Mouse (Mus musculus): ENCODE data around the gene Prnd. TPM values are rescaled to one million over a fixed set of nuclear protein-coding genes. Genes with fewer than 3 reads are reported as not detected.
A peak's percentile ranks its signal among the peaks of the same experiment; 100 is the strongest.

The Prnd gene
- 3.2 and 4.0 TPM in 2 replicates for polyA plus RNA-seq (2014; fragmentation: Nextera tagmentation; extraction: Ambion mirVana)

DNA sequence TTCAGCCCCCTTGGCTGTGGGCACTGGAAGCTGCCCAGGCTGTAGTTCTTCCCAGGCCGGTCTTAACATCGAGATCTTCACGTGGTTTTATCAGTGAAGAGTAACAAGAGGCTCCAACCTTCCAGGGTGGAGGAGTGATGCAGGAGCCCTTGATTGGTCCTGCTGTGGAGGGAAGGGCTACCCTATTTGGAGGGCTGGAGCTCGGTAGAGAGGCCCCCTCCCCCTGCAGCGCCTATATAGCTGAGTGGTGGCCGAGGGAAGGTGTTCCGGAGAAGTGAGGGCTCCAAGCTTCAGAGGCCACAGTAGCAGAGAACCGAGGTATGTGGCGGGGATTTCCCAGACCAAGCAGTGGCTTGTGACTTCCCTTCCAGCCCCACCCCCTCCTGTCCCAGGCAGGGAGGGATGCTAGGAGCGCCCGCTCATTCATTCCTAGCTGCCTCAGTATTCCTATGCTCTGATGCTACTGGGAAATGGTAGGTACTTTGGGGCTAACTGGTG is at the start of gene Prnd:
Gene Prnd, plus strand, starts transcription at position 264 of the 498 bp plus-strand sequence.
- no peak for ATAC-seq (replicated peaks; ENCODE audit: insufficient number of reproducible peaks, low FRiP score, low TSS enrichment)
- H3K4me3 ChIP-seq (ENCODE audit: low read depth, low read length) = no peak within 1 kb of the TSS
- H3K36me3 ChIP-seq (ENCODE audit: control insufficient read depth, insufficient read depth, low read length) = no peaks in the 10 kb centered on the region
- H3K4me1 ChIP-seq (ENCODE audit: control insufficient read depth, insufficient read depth, low read length) = peaks cover 3% of the 10 kb centered on the region; the same call in 1 of the 2 replicates
- peaks cover 7% of the 10 kb centered on the region; the same call in 1 of the 2 replicates for H3K27me3 ChIP-seq (ENCODE audit: control insufficient read depth, insufficient read depth, low read length)
- H3K27ac ChIP-seq (ENCODE audit: low read depth, low read length) = no peak within 1 kb of the TSS
- WGBS (ENCODE audit: insufficient replicate concordance) = 7% methylated on average over 11 of the region's 11 CpGs
- H3K4me2 ChIP-seq = peak within 1 kb of the TSS; percentile 9
- H3K9me3 ChIP-seq (replicated peaks; ENCODE audit: control insufficient read depth, low read length) = no peaks in the 10 kb centered on the region
- no peak within 1 kb of the TSS; the same call in 1 of the 2 replicates for H3K9ac ChIP-seq (ENCODE audit: low read depth, low read length)

DNA sequence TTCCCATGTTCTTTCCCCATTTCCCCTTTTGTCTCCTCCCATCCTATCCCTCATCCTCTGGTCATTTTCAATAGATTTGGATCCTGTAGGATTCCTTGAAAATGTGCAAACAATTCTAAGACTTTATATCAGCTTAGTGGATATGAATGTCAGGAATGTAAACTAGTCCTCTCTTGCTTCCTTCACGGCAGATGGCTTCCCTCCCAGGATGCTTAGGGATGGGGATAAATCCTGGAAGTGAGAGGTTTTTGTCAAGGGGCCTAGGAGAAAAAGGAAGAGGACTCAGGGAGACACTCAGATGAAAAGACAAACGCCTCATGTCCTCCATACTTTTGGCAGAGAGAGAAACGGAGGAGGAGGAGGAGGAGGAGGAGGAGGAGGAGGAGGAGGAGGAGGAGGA is 48.2 kb upstream of the Prnd start:
- no peaks in the 10 kb centered on the region for H3K27me3 ChIP-seq (ENCODE audit: control insufficient read depth, insufficient read depth, low read length)
- 12% methylated on average over 2 of the region's 3 CpGs for WGBS (ENCODE audit: insufficient replicate concordance)
- no peak overlapping the region for H3K9ac ChIP-seq (ENCODE audit: low read depth, low read length)
- H3K4me1 ChIP-seq (ENCODE audit: control insufficient read depth, insufficient read depth, low read length) = peaks cover 18% of the 10 kb centered on the region
- no peak overlapping the region for H3K4me2 ChIP-seq
- H3K27ac ChIP-seq (ENCODE audit: low read depth, low read length) = peak overlapping the region; percentile 78
- no peak for ATAC-seq (replicated peaks; ENCODE audit: insufficient number of reproducible peaks, low FRiP score, low TSS enrichment)
- no peaks in the 10 kb centered on the region for H3K36me3 ChIP-seq (ENCODE audit: control insufficient read depth, insufficient read depth, low read length)
- H3K4me3 ChIP-seq (ENCODE audit: low read depth, low read length) = no peak overlapping the region
- H3K9me3 ChIP-seq (replicated peaks; ENCODE audit: control insufficient read depth, low read length) = no peaks in the 10 kb centered on the region

DNA sequence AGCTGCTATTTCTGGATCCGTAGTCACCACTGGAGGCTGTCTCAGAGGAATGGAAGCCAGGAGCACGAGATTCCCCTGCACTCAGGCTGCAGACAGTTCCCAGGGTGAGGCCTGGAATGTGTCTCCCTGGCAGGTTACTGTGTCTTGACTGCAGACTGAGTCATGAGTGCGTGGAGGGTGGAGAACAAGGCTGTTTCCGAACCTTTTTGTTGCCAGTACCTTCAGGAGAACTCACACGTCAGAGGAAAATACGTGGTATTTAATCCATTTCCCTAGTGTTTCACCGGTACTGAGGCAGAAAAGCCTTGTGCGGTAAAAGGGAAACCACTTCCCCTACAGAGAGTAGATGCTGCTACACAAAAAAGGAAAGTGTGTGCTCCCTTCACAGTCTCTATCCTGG is 47.8 kb upstream of the Prnd start:
- Histone ChIP-seq H3K9me3 (replicated peaks; ENCODE audit: control insufficient read depth, low read length) (no peaks in the 10 kb centered on the region), H3K27ac (ENCODE audit: low read depth, low read length) (peak overlapping the region; percentile 78), H3K27me3 (ENCODE audit: control insufficient read depth, insufficient read depth, low read length) (no peaks in the 10 kb centered on the region), H3K4me3 (ENCODE audit: low read depth, low read length) (no peak overlapping the region), H3K4me2 (no peak overlapping the region), H3K9ac (ENCODE audit: low read depth, low read length) (no peak overlapping the region), H3K4me1 (ENCODE audit: control insufficient read depth, insufficient read depth, low read length) (peaks cover 18% of the 10 kb centered on the region), H3K36me3 (ENCODE audit: control insufficient read depth, insufficient read depth, low read length) (no peaks in the 10 kb centered on the region)
- peak; percentile 33; the same call in 1 of the 2 replicates for ATAC-seq (replicated peaks; ENCODE audit: insufficient number of reproducible peaks, low FRiP score, low TSS enrichment)
- WGBS (ENCODE audit: insufficient replicate concordance) = 17% methylated on average over 8 of the region's 8 CpGs

DNA sequence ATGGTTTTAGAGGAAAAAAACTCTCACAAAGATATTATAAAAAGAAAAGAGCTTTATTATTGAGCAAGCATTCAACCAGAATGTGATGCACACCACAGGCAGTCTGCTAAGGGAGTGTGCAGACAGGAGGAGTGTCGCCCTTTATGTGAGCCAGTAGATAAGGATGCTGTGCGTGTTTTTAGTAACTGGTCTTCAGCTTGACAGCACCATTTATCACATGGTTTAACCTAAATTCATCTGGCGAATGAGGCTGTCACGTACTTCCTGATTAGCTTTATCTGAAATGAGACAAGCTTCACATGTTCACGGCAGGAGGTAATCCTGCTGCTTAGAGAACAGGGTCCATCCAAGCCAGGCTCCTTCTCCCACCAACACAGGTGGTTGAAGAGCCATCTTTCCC is 45.6 kb upstream of the Prnd start:
- no peaks in the 10 kb centered on the region for H3K27me3 ChIP-seq (ENCODE audit: control insufficient read depth, insufficient read depth, low read length)
- ATAC-seq (replicated peaks; ENCODE audit: insufficient number of reproducible peaks, low FRiP score, low TSS enrichment) = no peak
- no peak overlapping the region for H3K9ac ChIP-seq (ENCODE audit: low read depth, low read length)
- WGBS (ENCODE audit: insufficient replicate concordance) = 11% methylated on average over 5 of the region's 5 CpGs
- H3K36me3 ChIP-seq (ENCODE audit: control insufficient read depth, insufficient read depth, low read length) = no peaks in the 10 kb centered on the region
- no peak overlapping the region for H3K4me2 ChIP-seq
- no peaks in the 10 kb centered on the region for H3K9me3 ChIP-seq (replicated peaks; ENCODE audit: control insufficient read depth, low read length)
- no peak overlapping the region for H3K4me3 ChIP-seq (ENCODE audit: low read depth, low read length)
- H3K27ac ChIP-seq (ENCODE audit: low read depth, low read length) = no peak overlapping the region
- peaks cover 20% of the 10 kb centered on the region for H3K4me1 ChIP-seq (ENCODE audit: control insufficient read depth, insufficient read depth, low read length)

DNA sequence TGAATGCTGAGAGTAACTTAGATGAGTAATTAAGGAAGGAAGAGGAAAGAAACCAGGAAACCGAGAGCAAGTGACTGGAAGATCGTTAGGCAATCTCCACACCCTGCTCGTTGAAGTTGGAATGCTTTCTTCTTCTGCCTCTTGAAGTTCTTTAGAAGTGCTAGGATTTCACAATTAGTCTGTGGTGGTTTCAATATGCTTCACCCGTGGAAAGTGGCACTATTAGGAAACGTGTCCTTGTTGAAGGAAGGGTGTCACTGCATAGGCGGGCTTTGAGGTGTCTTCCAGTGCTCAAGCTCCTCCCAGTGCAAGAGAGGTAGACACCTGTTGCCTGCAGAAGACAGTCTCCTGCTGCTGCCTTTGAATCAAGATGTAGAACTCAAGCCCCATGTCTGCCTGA is 44.9 kb upstream of the Prnd start:
- Histone ChIP-seq H3K27me3 (ENCODE audit: control insufficient read depth, insufficient read depth, low read length) (no peaks in the 10 kb centered on the region), H3K4me2 (no peak overlapping the region), H3K27ac (ENCODE audit: low read depth, low read length) (no peak overlapping the region), H3K4me1 (ENCODE audit: control insufficient read depth, insufficient read depth, low read length) (peaks cover 24% of the 10 kb centered on the region), H3K9ac (ENCODE audit: low read depth, low read length) (no peak overlapping the region), H3K9me3 (replicated peaks; ENCODE audit: control insufficient read depth, low read length) (no peaks in the 10 kb centered on the region), H3K36me3 (ENCODE audit: control insufficient read depth, insufficient read depth, low read length) (no peaks in the 10 kb centered on the region), H3K4me3 (ENCODE audit: low read depth, low read length) (no peak overlapping the region)
- no peak for ATAC-seq (replicated peaks; ENCODE audit: insufficient number of reproducible peaks, low FRiP score, low TSS enrichment)
- 62% methylated on average over 6 of the region's 6 CpGs for WGBS (ENCODE audit: insufficient replicate concordance)

DNA sequence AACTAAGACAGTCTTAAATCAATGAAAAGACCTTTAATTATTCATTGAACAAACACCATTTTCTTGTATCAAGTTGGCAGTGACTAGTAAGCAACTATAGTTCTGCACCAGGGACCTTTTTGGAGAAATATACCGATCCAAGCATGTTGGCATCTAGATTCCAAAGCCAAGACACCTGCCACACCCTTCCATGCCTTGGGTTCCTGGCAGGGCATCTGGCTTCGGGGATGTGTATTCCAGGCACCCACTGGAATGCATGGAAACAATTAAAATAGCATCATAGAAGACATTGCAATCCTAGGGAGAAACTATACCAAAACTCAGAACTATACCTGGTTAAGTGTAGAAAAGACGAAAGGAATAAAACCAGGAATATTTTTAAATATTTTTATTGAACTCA is 44.4 kb upstream of the Prnd start:
- whole genome bisulfite sequencing (ENCODE audit: insufficient replicate concordance) = 88% methylated on average over 3 of the region's 3 CpGs
- H3K4me3 ChIP-seq (ENCODE audit: low read depth, low read length) = no peak overlapping the region
- H3K4me1 ChIP-seq (ENCODE audit: control insufficient read depth, insufficient read depth, low read length) = peaks cover 26% of the 10 kb centered on the region
- no peaks in the 10 kb centered on the region for H3K27me3 ChIP-seq (ENCODE audit: control insufficient read depth, insufficient read depth, low read length)
- no peaks in the 10 kb centered on the region for H3K36me3 ChIP-seq (ENCODE audit: control insufficient read depth, insufficient read depth, low read length)
- no peaks in the 10 kb centered on the region for H3K9me3 ChIP-seq (replicated peaks; ENCODE audit: control insufficient read depth, low read length)
- H3K27ac ChIP-seq (ENCODE audit: low read depth, low read length) = no peak overlapping the region
- no peak overlapping the region for H3K9ac ChIP-seq (ENCODE audit: low read depth, low read length)
- H3K4me2 ChIP-seq = no peak overlapping the region
- no peak for ATAC-seq (replicated peaks; ENCODE audit: insufficient number of reproducible peaks, low FRiP score, low TSS enrichment)

DNA sequence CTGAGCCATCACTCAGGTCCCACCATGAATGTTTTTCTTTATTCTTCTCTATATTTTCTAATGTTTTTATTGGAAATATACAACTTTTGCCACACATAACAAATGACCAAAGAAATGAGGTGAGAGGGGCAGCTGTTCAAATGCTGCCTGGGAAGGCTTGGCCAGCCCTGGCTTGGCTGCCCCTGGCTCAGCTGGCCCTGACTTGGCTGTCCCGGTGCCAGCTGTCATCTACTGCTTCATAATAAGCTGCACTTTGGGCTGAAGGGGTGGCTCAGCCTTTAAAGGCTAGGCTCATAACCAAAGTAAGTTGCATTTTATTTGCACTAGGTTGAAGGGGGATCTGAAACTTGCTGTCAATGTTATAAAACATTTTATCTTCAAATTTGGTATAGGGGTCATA is 43.8 kb upstream of the Prnd start:
- Histone ChIP-seq H3K27me3 (ENCODE audit: control insufficient read depth, insufficient read depth, low read length) (no peaks in the 10 kb centered on the region), H3K9ac (ENCODE audit: low read depth, low read length) (no peak overlapping the region), H3K4me2 (no peak overlapping the region), H3K4me1 (ENCODE audit: control insufficient read depth, insufficient read depth, low read length) (peaks cover 29% of the 10 kb centered on the region), H3K9me3 (replicated peaks; ENCODE audit: control insufficient read depth, low read length) (no peaks in the 10 kb centered on the region), H3K27ac (ENCODE audit: low read depth, low read length) (no peak overlapping the region), H3K36me3 (ENCODE audit: control insufficient read depth, insufficient read depth, low read length) (no peaks in the 10 kb centered on the region), H3K4me3 (ENCODE audit: low read depth, low read length) (no peak overlapping the region)
- WGBS (ENCODE audit: insufficient replicate concordance) = 81% methylated on average over 1 of the region's 1 CpGs
- ATAC-seq (replicated peaks; ENCODE audit: insufficient number of reproducible peaks, low FRiP score, low TSS enrichment) = no peak

DNA sequence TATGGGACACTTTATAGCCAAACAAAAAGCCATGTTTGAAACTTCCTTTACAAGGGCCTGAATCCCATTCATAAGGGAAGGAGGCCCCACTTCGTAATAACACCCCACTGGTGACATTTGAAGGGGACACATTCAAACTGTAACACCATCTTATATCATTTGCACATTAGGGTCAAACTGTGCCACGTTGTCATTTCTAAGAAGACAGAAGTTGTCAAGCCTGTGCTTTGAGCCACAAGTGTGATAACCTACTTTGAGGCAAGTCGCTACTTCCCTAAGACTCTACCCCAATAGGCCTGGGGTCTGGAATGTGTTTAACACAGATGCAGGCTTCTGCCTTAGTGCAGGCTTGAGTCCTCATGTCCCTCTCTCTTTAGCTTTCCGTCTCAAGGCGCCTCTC is 43.4 kb upstream of the Prnd start:
- peaks cover 28% of the 10 kb centered on the region for H3K4me1 ChIP-seq (ENCODE audit: control insufficient read depth, insufficient read depth, low read length)

DNA sequence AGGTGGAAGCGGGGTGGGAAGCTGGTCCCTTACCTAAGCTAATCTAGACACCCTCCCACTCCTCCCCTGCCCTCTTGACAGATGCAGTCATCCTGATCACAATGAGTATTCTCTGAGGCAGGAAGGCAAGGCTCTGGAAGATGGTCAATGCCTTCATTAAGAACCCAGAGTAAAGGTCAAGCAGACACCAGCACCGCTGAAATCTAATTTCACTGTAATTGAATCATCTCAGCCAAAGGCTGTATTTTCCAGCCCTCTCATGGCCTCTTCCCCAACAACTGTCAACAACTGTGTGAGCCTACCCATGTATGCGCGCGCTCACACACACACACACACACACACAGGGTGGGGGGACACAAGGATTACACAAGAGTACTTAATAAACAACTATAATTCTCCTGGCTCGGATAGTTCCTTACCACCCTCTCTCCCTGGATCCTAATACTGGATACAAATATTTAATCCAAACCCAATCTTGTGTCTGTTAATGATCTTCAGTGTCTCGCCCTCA is 42.3 kb upstream of the Prnd start:
- 81% methylated on average over 7 of the region's 7 CpGs for WGBS (ENCODE audit: insufficient replicate concordance)
- H3K9ac ChIP-seq (ENCODE audit: low read depth, low read length) = no peak overlapping the region
- peaks cover 21% of the 10 kb centered on the region for H3K4me1 ChIP-seq (ENCODE audit: control insufficient read depth, insufficient read depth, low read length)
- H3K36me3 ChIP-seq (ENCODE audit: control insufficient read depth, insufficient read depth, low read length) = no peaks in the 10 kb centered on the region
- H3K4me2 ChIP-seq = no peak overlapping the region
- H3K4me3 ChIP-seq (ENCODE audit: low read depth, low read length) = no peak overlapping the region
- no peak overlapping the region for H3K27ac ChIP-seq (ENCODE audit: low read depth, low read length)
- ATAC-seq (replicated peaks; ENCODE audit: insufficient number of reproducible peaks, low FRiP score, low TSS enrichment) = no peak
- no peaks in the 10 kb centered on the region for H3K9me3 ChIP-seq (replicated peaks; ENCODE audit: control insufficient read depth, low read length)
- no peaks in the 10 kb centered on the region for H3K27me3 ChIP-seq (ENCODE audit: control insufficient read depth, insufficient read depth, low read length)

More for the DNA sequence above, 43.4 kb upstream of the Prnd start:
- no peak for ATAC-seq (replicated peaks; ENCODE audit: insufficient number of reproducible peaks, low FRiP score, low TSS enrichment)
- H3K4me2 ChIP-seq = no peak overlapping the region
- H3K27me3 ChIP-seq (ENCODE audit: control insufficient read depth, insufficient read depth, low read length) = no peaks in the 10 kb centered on the region
- no peaks in the 10 kb centered on the region for H3K9me3 ChIP-seq (replicated peaks; ENCODE audit: control insufficient read depth, low read length)
- no peak overlapping the region for H3K27ac ChIP-seq (ENCODE audit: low read depth, low read length)
- no peak overlapping the region for H3K9ac ChIP-seq (ENCODE audit: low read depth, low read length)
- WGBS (ENCODE audit: insufficient replicate concordance) = 72% methylated on average over 5 of the region's 5 CpGs
- H3K4me3 ChIP-seq (ENCODE audit: low read depth, low read length) = no peak overlapping the region
- no peaks in the 10 kb centered on the region for H3K36me3 ChIP-seq (ENCODE audit: control insufficient read depth, insufficient read depth, low read length)
